Mouse (Mus musculus): Measurements from ENCODE around the gene Trpm5.

The Trpm5 gene

GRCm38 (mm10) chr7:143040561-143040960, 53.9 kb downstream of the Trpm5 start:
- DNase-seq (ENCODE audit: low read depth, low spot score) = no peak

GRCm38 (mm10) chr7:143038174-143038931, 56.1 kb downstream of the Trpm5 start:
- no peak for DNase-seq (ENCODE audit: low read depth, low spot score)

GRCm38 (mm10) chr7:143037306-143037705, 57.1 kb downstream of the Trpm5 start:
- no peak for DNase-seq (ENCODE audit: low read depth, low spot score)

GRCm38 (mm10) chr7:143036787-143037186, 57.7 kb downstream of the Trpm5 start:
- no peak for DNase-seq (ENCODE audit: low read depth, low spot score)

GRCm38 (mm10) chr7:143034519-143035450, 59.7 kb downstream of the Trpm5 start:
- DNase-seq (ENCODE audit: low read depth, low spot score) = no peak

- DNase-seq (ENCODE audit: low read depth, low spot score) = no peak
These were observed 60.3 kb downstream of the Trpm5 start for GRCm38 (mm10) chr7:143034112-143034511.

GRCm38 (mm10) chr7:143033581-143033980, 60.9 kb downstream of the Trpm5 start:
- DNase-seq (ENCODE audit: low read depth, low spot score) = no peak

GRCm38 (mm10) chr7:143031816-143032215, 62.6 kb downstream of the Trpm5 start:
- DNase-seq (ENCODE audit: low read depth, low spot score) = no peak

- DNase-seq (ENCODE audit: low read depth, low spot score) = no peak
These were observed 67.2 kb downstream of the Trpm5 start for GRCm38 (mm10) chr7:143027196-143027595.

- no peak for DNase-seq (ENCODE audit: low read depth, low spot score)
These were observed 68.9 kb downstream of the Trpm5 start for GRCm38 (mm10) chr7:143025496-143025895.

- no peak for DNase-seq (ENCODE audit: low read depth, low spot score)
These were observed 70.1 kb downstream of the Trpm5 start for GRCm38 (mm10) chr7:143024293-143024692.

- DNase-seq (ENCODE audit: low read depth, low spot score) = no peak
These were observed 70.9 kb downstream of the Trpm5 start for GRCm38 (mm10) chr7:143023499-143023898.

- DNase-seq (ENCODE audit: low read depth, low spot score) = no peak
These were observed 72.9 kb downstream of the Trpm5 start for GRCm38 (mm10) chr7:143021356-143022164.

- DNase-seq (ENCODE audit: low read depth, low spot score) = no peak
These were observed 73.7 kb downstream of the Trpm5 start for GRCm38 (mm10) chr7:143020764-143021163.

- no peak for DNase-seq (ENCODE audit: low read depth, low spot score)
These were observed 74.4 kb downstream of the Trpm5 start for GRCm38 (mm10) chr7:143020040-143020439.
